Comparison of ENCODE assay signal across 13 mouse cellular contexts in the genomic region with DNA sequence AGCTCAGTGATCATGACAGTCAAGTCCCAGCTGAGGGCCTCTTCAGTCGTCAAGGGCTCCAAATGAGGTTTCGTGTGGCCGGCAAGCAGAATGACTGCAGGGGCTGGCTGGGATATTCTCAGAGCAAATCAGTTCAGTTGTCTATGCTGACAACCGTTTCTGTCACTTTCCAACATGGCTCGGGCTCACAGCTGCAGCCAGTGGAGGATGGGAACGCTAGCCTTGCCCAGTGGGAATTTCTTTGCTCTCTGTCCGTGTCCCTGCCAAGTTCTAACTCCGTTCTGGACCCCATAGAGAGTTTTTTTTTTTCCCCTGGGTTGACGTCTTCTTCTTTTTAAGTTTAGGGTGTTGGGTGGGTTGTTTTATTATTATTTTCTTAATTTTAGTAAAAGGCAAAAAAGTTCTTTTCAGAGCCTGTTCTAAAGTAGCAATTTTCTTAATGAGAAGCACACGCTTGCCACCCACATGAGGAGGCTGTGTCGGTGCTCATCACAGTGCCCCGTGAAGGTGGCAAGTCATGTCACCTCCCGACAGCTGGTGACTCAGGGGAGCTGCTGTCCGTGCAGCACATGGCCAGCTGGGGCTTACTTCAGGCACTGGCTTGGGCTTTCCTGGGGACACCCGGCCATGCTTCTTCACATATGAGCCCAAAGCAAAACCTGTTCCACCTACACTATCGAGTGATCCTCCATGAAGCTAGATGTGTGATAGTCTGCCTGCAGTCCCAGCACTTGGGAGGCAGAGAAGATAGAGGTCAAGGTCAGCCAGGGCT. TPM values are rescaled to one million over a fixed set of nuclear protein-coding genes. Genes with fewer than 3 reads are reported as not detected.
DNase-seq lines count a peak whose midpoint lies in the region; ATAC-seq and TF ChIP-seq lines count a peak whose summit lies in the region.
"Had no signal": no experiment of that assay in that cellular context is flagged by ENCODE, and none has a peak within 500 bp of the region (broad histone marks: within the 10 kb centered on the region; RNA-seq: fewer than 3 reads in every experiment).

No protein-coding gene starts in this region.

- H3K27me3 ChIP-seq in liver, postnatal 0 days (ENCODE audit: insufficient read depth, low read length), result no peaks in the 10 kb centered on the region
- H3K27me3 ChIP-seq in liver, embryonic 11.5 days (replicated peaks; ENCODE audit: control insufficient read depth, insufficient read depth, low read length), result no peaks in the 10 kb centered on the region
- no peaks in the 10 kb centered on the region for H3K27me3 ChIP-seq in heart, embryonic 15.5 days
- H3K27me3 ChIP-seq: forebrain, embryonic 13.5 days; intestine, embryonic 15.5 days; liver, embryonic 13.5 days; neural tube, embryonic 13.5 days had no signal

- H3K9ac ChIP-seq in liver, postnatal 0 days (replicated peaks), result no peak overlapping the region
- no peak overlapping the region for H3K9ac ChIP-seq in liver, embryonic 11.5 days (ENCODE audit: low read depth, low read length)
- no peak overlapping the region for H3K9ac ChIP-seq in heart, embryonic 15.5 days
- H3K9ac ChIP-seq: forebrain, embryonic 13.5 days; intestine, embryonic 15.5 days; liver, embryonic 13.5 days; neural tube, embryonic 13.5 days had no signal

- H3K4me3 ChIP-seq in liver, postnatal 0 days (ENCODE audit: low read depth, low read length), result no peak overlapping the region
- H3K4me3 ChIP-seq in liver, embryonic 11.5 days (ENCODE audit: low read depth, low read length), result no peak overlapping the region
- no peak overlapping the region for H3K4me3 ChIP-seq in brown adipose tissue, adult 24 weeks (ENCODE audit: insufficient read depth, low read depth, low read length)
- no peak overlapping the region for H3K4me3 ChIP-seq in heart, embryonic 15.5 days
- H3K4me3 ChIP-seq: forebrain, embryonic 13.5 days; intestine, embryonic 15.5 days; liver, embryonic 13.5 days; neural tube, embryonic 13.5 days had no signal

- peak overlapping the region; percentile 96; the same call in 1 of the 2 replicates for H3K27ac ChIP-seq in liver, postnatal 0 days (ENCODE audit: low read depth)
- H3K27ac ChIP-seq in liver, embryonic 11.5 days (ENCODE audit: low read depth, low read length), result no peak overlapping the region
- H3K27ac ChIP-seq in brown adipose tissue, adult 24 weeks (replicated peaks; ENCODE audit: low read depth, low read length), result peak overlapping the region; percentile 64
- peak overlapping the region; percentile 55 for H3K27ac ChIP-seq in heart, embryonic 15.5 days
- H3K27ac ChIP-seq: forebrain, embryonic 13.5 days; intestine, embryonic 15.5 days; liver, embryonic 13.5 days; neural tube, embryonic 13.5 days had no signal

- no peak for ATAC-seq in liver, postnatal 0 days
- ATAC-seq in liver, embryonic 11.5 days (replicated peaks; ENCODE audit: low FRiP score), result no peak
- ATAC-seq in heart, embryonic 15.5 days (replicated peaks; ENCODE audit: insufficient number of reproducible peaks, insufficient read depth, low FRiP score, low read depth), result no peak
- ATAC-seq: forebrain, embryonic 13.5 days; intestine, embryonic 15.5 days had no signal

- 81% methylated on average over 16 of the region's 16 CpGs for WGBS in liver, postnatal 0 days (ENCODE audit: insufficient replicate concordance)
- WGBS in liver, embryonic 11.5 days, result 84% methylated on average over 16 of the region's 16 CpGs
- 49% methylated on average over 16 of the region's 16 CpGs for WGBS in heart, embryonic 15.5 days

- peak; percentile 97 for DNase-seq in heart, adult 11 months
- DNase-seq in heart, postnatal 36 days, result no peak
- DNase-seq in liver, postnatal 0 days, result no peak
- no peak for DNase-seq in liver, embryonic 11.5 days (ENCODE audit: low spot score)
- DNase-seq in thymus, postnatal 14 days, result no peak
- no peak for DNase-seq in embryo, embryonic 11 days
- DNase-seq: cerebellum, adult 11-12 months; liver, embryonic 13.5 days had no signal

- intact Hi-C loops in heart, postnatal 36 days (cut with DNase I), result no loop called here

- peaks cover 45% of the 10 kb centered on the region for H3K4me1 ChIP-seq in liver, postnatal 0 days (ENCODE audit: insufficient read depth)
- peaks cover 22% of the 10 kb centered on the region for H3K4me1 ChIP-seq in liver, embryonic 11.5 days (replicated peaks; ENCODE audit: control insufficient read depth, insufficient read depth, low read length)
- H3K4me1 ChIP-seq in brown adipose tissue, adult 24 weeks (ENCODE audit: control insufficient read depth, insufficient read depth, insufficient read length, low read length), result peaks cover 66% of the 10 kb centered on the region
- peaks cover 77% of the 10 kb centered on the region for H3K4me1 ChIP-seq in heart, embryonic 15.5 days (replicated peaks)

- H3K4me2 ChIP-seq in liver, postnatal 0 days (ENCODE audit: low read depth, low read length), result no peak overlapping the region
- no peak overlapping the region for H3K4me2 ChIP-seq in liver, embryonic 11.5 days
- H3K4me2 ChIP-seq in heart, embryonic 15.5 days, result no peak overlapping the region
- H3K4me2 ChIP-seq: forebrain, embryonic 13.5 days; intestine, embryonic 15.5 days; liver, embryonic 13.5 days; neural tube, embryonic 13.5 days had no signal

- no peaks in the 10 kb centered on the region for H3K9me3 ChIP-seq in liver, postnatal 0 days (ENCODE audit: low read length)
- H3K9me3 ChIP-seq in liver, embryonic 11.5 days (ENCODE audit: control insufficient read depth, low read length), result no peaks in the 10 kb centered on the region
- no peaks in the 10 kb centered on the region for H3K9me3 ChIP-seq in heart, embryonic 15.5 days (replicated peaks)
- H3K9me3 ChIP-seq: forebrain, embryonic 13.5 days; intestine, embryonic 15.5 days; liver, embryonic 13.5 days; neural tube, embryonic 13.5 days had no signal

- no peak for TF ChIP-seq CTCF in liver, postnatal 0 days (IDR thresholded peaks at IDR 0.05; ENCODE audit: low read depth)

- no peaks in the 10 kb centered on the region; the same call in 1 of the 2 replicates for H3K36me3 ChIP-seq in liver, postnatal 0 days (replicated peaks; ENCODE audit: insufficient read depth, low read length)
- H3K36me3 ChIP-seq in liver, embryonic 11.5 days (ENCODE audit: control insufficient read depth, insufficient read depth, low read length), result no peaks in the 10 kb centered on the region
- H3K36me3 ChIP-seq in heart, embryonic 15.5 days, result no peaks in the 10 kb centered on the region
- H3K36me3 ChIP-seq: intestine, embryonic 15.5 days; liver, embryonic 13.5 days; neural tube, embryonic 13.5 days had no signal

- no peak for TF ChIP-seq EP300 in liver, postnatal 0 days (IDR thresholded peaks at IDR 0.05; ENCODE audit: low read depth)

RNA-seq across cellular contexts. Expression of a gene that starts 25.1 kb away (rescaled TPM):
- 10 to 100 TPM; 43.9 to 45.5 TPM for total RNA-seq in heart, postnatal 36 days (2021)
- polyA plus RNA-seq in liver, postnatal 0 days (2015; fragmentation: Nextera tagmentation; extraction: Ambion mirVana), result 2.1 and 2.4 TPM in 2 replicates
- polyA plus RNA-seq in liver, embryonic 11.5 days (2014; fragmentation: Nextera tagmentation; extraction: Ambion mirVana), result 5.1 and 5.9 TPM in 2 replicates
- polyA plus RNA-seq in brown adipose tissue, adult 24 weeks (2012; ENCODE audit: insufficient read depth, insufficient read length, missing spikeins), result 20.3 and 21.8 TPM in 2 replicates
- polyA plus RNA-seq in heart, embryonic 15.5 days (2015; fragmentation: Nextera tagmentation; extraction: Ambion mirVana), result 4.9 and 7.9 TPM in 2 replicates
